Mouse (Mus musculus): ENCODE measurements around the gene Exosc8. TPM values are rescaled to one million over a fixed set of nuclear protein-coding genes. Genes with fewer than 3 reads are reported as not detected.

Gene Exosc8
- total RNA-seq, 2 experiments from 2014 or later = 18.1 to 18.8 TPM

DNA sequence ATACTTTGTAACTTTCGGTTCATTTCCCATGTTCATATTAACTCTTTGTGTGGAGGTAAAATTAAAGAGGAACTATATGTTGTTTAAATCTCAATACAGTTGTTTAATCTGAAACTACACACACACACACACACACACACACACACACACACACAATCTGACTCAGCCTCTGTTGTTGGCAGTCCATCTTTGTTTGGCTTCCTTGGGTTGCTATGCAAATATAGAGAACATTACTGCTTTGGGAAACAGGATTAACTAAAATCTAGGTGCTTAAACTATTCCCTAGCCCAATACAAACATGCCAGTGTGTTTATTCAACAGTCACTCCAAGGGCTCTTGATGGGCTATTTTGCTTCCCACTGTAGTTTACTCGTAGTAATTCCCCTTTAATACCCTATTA, 47.9 kb downstream of the Exosc8 start:
- intact Hi-C loops (cut with DNase I) = no loop called here
- no peak for DNase-seq (ENCODE audit: low spot score)

DNA sequence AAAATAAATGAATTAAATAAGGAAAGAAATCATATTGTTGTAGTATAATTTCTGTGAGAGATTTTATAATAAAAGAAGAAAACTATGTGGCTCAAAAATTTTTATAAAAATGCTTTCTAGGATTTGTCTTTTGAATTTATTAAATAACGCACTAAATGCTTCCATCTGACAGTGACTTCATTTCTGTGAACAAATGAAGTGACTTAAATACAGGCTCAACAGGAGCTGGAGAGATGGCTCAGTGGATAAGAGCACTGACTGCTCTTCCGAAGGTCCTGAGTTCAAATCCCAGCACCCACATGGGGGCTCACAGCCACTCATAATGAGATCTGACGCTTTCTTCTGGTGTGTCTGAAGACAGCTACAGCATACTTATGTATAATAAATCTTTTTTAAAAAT, 50.0 kb downstream of the Exosc8 start:
- intact Hi-C loops (cut with DNase I) = no loop called here

DNA sequence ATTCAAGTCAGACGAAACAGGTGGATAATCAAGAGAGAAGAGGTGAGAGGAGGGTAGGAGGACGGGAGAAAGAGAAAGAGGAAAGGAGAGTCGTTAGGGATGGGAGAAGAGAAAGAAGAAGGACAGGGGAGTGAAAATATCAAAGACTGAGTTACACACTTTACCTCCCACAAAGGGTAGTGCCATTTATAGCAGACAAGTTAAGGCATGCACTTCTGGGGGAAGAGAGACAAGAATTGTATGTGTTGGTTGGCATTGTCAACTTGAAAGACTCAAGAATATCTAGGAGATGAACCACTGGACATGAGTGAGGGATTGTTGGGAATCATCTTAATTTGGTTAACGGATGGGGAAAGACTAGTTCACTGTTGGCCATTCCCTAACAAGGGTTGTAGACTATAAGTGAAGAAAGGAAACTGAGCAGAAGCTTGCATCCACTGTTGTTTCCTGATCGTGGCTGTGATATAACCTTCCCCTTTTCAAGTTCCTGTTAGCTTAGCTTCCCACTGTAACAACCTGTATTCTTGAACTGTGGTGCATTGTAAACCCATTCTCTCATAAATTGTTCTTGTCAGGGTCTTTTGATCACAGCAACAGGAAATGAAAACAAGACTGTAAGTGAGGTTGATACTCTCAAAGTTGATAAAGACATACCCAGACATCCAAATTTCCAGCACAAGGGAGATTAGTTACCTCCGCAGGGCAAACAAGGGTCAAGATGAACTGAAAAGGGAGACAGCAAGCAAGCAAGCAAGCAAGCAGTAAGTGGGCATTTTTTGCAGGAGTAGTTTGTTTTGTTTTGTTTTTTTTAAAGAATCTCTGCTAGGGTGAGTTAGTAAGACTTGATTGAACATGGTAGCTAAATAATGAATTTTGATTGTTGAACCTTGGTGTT, 53.6 kb downstream of the Exosc8 start:
- intact Hi-C loops (cut with DNase I) = no loop called here
- no peak for DNase-seq (ENCODE audit: low spot score)

More for the DNA sequence above, 50.0 kb downstream of the Exosc8 start:
- no peak for DNase-seq (ENCODE audit: low spot score)

Other genes with a start within 250 kb of the Exosc8 start
- 10 to 100 TPM; 18.4 to 18.9 TPM for gene Supt20, start 42.6 kb downstream of the Exosc8 start, total RNA-seq (2021)
- gene Gm21958, start 21.0 kb downstream of the Exosc8 start, total RNA-seq (2021) = not detected
- 10 to 100 TPM; 10.0 to 10.5 TPM for gene Alg5, start 146 bp upstream of the Exosc8 start, total RNA-seq (2021)
- gene Smad9, start 20.2 kb upstream of the Exosc8 start, total RNA-seq (2021) = 1 to 10 TPM; 1.9 to 2.0 TPM
- 10 to 100 TPM; 20.4 to 23.8 TPM for gene Rfxap, start 72.4 kb upstream of the Exosc8 start, total RNA-seq (2021)
- under 1 TPM; 0.21 to 0.22 TPM for gene Sertm1, start 180.5 kb upstream of the Exosc8 start, total RNA-seq (2021)

Measured in heart, postnatal 25 days (tissue).